Mouse (Mus musculus): ENCODE results near the gene Rnasel. TPM values are rescaled to one million over a fixed set of nuclear protein-coding genes. Genes with fewer than 3 reads are reported as not detected.

Gene Rnasel
- polyA plus RNA-seq, 1 experiment from 2014 or later: 13.1 TPM

- Histone ChIP-seq H3K4me3 (ENCODE audit: low read depth, low read length) (no peak overlapping the region), H3K27me3 (replicated peaks; ENCODE audit: insufficient read depth, low read length) (no peaks in the 10 kb centered on the region), H3K4me1 (ENCODE audit: insufficient read depth, low read depth, low read length) (0 out of 2 replicates have a peak, but pooled peaks cover 3% of the 10 kb centered on the region), H3K36me3 (ENCODE audit: insufficient read depth, low read length) (no peaks in the 10 kb centered on the region), H3K9ac (replicated peaks; ENCODE audit: low read depth) (no peak overlapping the region), H3K9me3 (ENCODE audit: low read length) (no peaks in the 10 kb centered on the region), H3K4me2 (replicated peaks; ENCODE audit: low read depth, low read length) (no peak overlapping the region), H3K27ac (ENCODE audit: low read length) (no peak overlapping the region)
- ATAC-seq: peak; percentile 17; the same call in 1 of the 2 replicates
- 23% methylated on average over 7 of the region's 7 CpGs for WGBS
- DNase-seq (ENCODE audit: low spot score): no peak
- TF ChIP-seq CTCF (IDR thresholded peaks at IDR 0.05) (no peak), EP300 (IDR thresholded peaks at IDR 0.05) (no peak)
These were observed 45.1 kb upstream of the Rnasel start for GRCm38 (mm10) chr1:153704174-153704573.

- no peaks in the 10 kb centered on the region for H3K9me3 ChIP-seq (ENCODE audit: low read length)
- H3K4me1 ChIP-seq (ENCODE audit: insufficient read depth, low read depth, low read length): 0 out of 2 replicates have a peak, but pooled peaks cover 3% of the 10 kb centered on the region
- H3K27ac ChIP-seq (ENCODE audit: low read length): no peak overlapping the region
- 50% methylated on average over 3 of the region's 3 CpGs for WGBS
- ATAC-seq: no peak
- no peak for DNase-seq (ENCODE audit: low spot score)
- no peak overlapping the region for H3K4me2 ChIP-seq (replicated peaks; ENCODE audit: low read depth, low read length)
- no peak overlapping the region for H3K9ac ChIP-seq (replicated peaks; ENCODE audit: low read depth)
- no peak for TF ChIP-seq CTCF (IDR thresholded peaks at IDR 0.05)
- TF ChIP-seq EP300 (IDR thresholded peaks at IDR 0.05): no peak
- H3K36me3 ChIP-seq (ENCODE audit: insufficient read depth, low read length): no peaks in the 10 kb centered on the region
- H3K27me3 ChIP-seq (replicated peaks; ENCODE audit: insufficient read depth, low read length): no peaks in the 10 kb centered on the region
- H3K4me3 ChIP-seq (ENCODE audit: low read depth, low read length): no peak overlapping the region
These were observed 44.2 kb upstream of the Rnasel start for GRCm38 (mm10) chr1:153704996-153705395.

GRCm38 (mm10) chr1:153708626-153709025 lies 40.6 kb upstream of the Rnasel start:
- 86% methylated on average over 5 of the region's 5 CpGs for WGBS
- H3K9ac ChIP-seq (replicated peaks; ENCODE audit: low read depth): no peak overlapping the region
- H3K27ac ChIP-seq (ENCODE audit: low read length): no peak overlapping the region
- H3K4me1 ChIP-seq (ENCODE audit: insufficient read depth, low read depth, low read length): 0 out of 2 replicates have a peak, but pooled peaks cover 3% of the 10 kb centered on the region
- ATAC-seq (no peak), DNase-seq (ENCODE audit: low spot score) (no peak)
- no peak overlapping the region for H3K4me3 ChIP-seq (ENCODE audit: low read depth, low read length)
- no peak overlapping the region for H3K4me2 ChIP-seq (replicated peaks; ENCODE audit: low read depth, low read length)
- H3K27me3 ChIP-seq (replicated peaks; ENCODE audit: insufficient read depth, low read length): no peaks in the 10 kb centered on the region
- no peaks in the 10 kb centered on the region for H3K36me3 ChIP-seq (ENCODE audit: insufficient read depth, low read length)
- TF ChIP-seq CTCF (IDR thresholded peaks at IDR 0.05) (no peak), EP300 (IDR thresholded peaks at IDR 0.05) (no peak)
- no peaks in the 10 kb centered on the region for H3K9me3 ChIP-seq (ENCODE audit: low read length)

- H3K4me2 ChIP-seq (replicated peaks; ENCODE audit: low read depth, low read length): no peak overlapping the region
- no peak overlapping the region for H3K9ac ChIP-seq (replicated peaks; ENCODE audit: low read depth)
- H3K27ac ChIP-seq (ENCODE audit: low read length): no peak overlapping the region
- H3K4me3 ChIP-seq (ENCODE audit: low read depth, low read length): no peak overlapping the region
- TF ChIP-seq CTCF (IDR thresholded peaks at IDR 0.05) (no peak), EP300 (IDR thresholded peaks at IDR 0.05) (no peak)
- WGBS: 34% methylated on average over 5 of the region's 5 CpGs
- DNase-seq (ENCODE audit: low spot score): no peak
- no peak for ATAC-seq
- H3K4me1 ChIP-seq (ENCODE audit: insufficient read depth, low read depth, low read length): no peaks in the 10 kb centered on the region
- H3K9me3 ChIP-seq (ENCODE audit: low read length): no peaks in the 10 kb centered on the region
- H3K36me3 ChIP-seq (ENCODE audit: insufficient read depth, low read length): no peaks in the 10 kb centered on the region
- H3K27me3 ChIP-seq (replicated peaks; ENCODE audit: insufficient read depth, low read length): no peaks in the 10 kb centered on the region
These were observed 39.8 kb upstream of the Rnasel start for GRCm38 (mm10) chr1:153709451-153709850.

GRCm38 (mm10) chr1:153711544-153712262 lies 37.5 kb upstream of the Rnasel start:
- H3K36me3 ChIP-seq (ENCODE audit: insufficient read depth, low read length): no peaks in the 10 kb centered on the region
- no peaks in the 10 kb centered on the region for H3K27me3 ChIP-seq (replicated peaks; ENCODE audit: insufficient read depth, low read length)
- no peaks in the 10 kb centered on the region for H3K4me1 ChIP-seq (ENCODE audit: insufficient read depth, low read depth, low read length)
- whole genome bisulfite sequencing: 53% methylated on average over 3 of the region's 3 CpGs
- H3K9ac ChIP-seq (replicated peaks; ENCODE audit: low read depth): no peak overlapping the region
- no peak for DNase-seq (ENCODE audit: low spot score)
- H3K4me2 ChIP-seq (replicated peaks; ENCODE audit: low read depth, low read length): no peak overlapping the region
- ATAC-seq: no peak
- TF ChIP-seq CTCF (IDR thresholded peaks at IDR 0.05): no peak
- TF ChIP-seq EP300 (IDR thresholded peaks at IDR 0.05): no peak
- H3K27ac ChIP-seq (ENCODE audit: low read length): no peak overlapping the region
- H3K4me3 ChIP-seq (ENCODE audit: low read depth, low read length): no peak overlapping the region
- no peaks in the 10 kb centered on the region for H3K9me3 ChIP-seq (ENCODE audit: low read length)

GRCm38 (mm10) chr1:153712633-153713032 lies 36.6 kb upstream of the Rnasel start:
- ATAC-seq: no peak
- Histone ChIP-seq H3K9me3 (ENCODE audit: low read length) (no peaks in the 10 kb centered on the region), H3K4me1 (ENCODE audit: insufficient read depth, low read depth, low read length) (no peaks in the 10 kb centered on the region), H3K27me3 (replicated peaks; ENCODE audit: insufficient read depth, low read length) (no peaks in the 10 kb centered on the region), H3K4me2 (replicated peaks; ENCODE audit: low read depth, low read length) (no peak overlapping the region), H3K4me3 (ENCODE audit: low read depth, low read length) (no peak overlapping the region), H3K9ac (replicated peaks; ENCODE audit: low read depth) (no peak overlapping the region), H3K27ac (ENCODE audit: low read length) (no peak overlapping the region), H3K36me3 (ENCODE audit: insufficient read depth, low read length) (no peaks in the 10 kb centered on the region)
- WGBS: 92% methylated on average over 2 of the region's 2 CpGs
- TF ChIP-seq EP300 (IDR thresholded peaks at IDR 0.05): no peak
- TF ChIP-seq CTCF (IDR thresholded peaks at IDR 0.05): no peak
- no peak for DNase-seq (ENCODE audit: low spot score)
